Mouse (Mus musculus) spleen, postnatal 4 days (tissue): Measurements from ENCODE around the gene Mlf2.
"Not testable (repeated sequence)": the region's sequence is repeated elsewhere in the genome, so short reads cannot be mapped to it uniquely, and the experiment has no call there.

ENCODE experiments used
- DNase-seq, 2 experiments: peaks; one replicate each; pipeline ENCODE4 v3.0.0; 2022; ENCODE audit warnings: low spot score in 2 of 2

Gene Mlf2

DNA sequence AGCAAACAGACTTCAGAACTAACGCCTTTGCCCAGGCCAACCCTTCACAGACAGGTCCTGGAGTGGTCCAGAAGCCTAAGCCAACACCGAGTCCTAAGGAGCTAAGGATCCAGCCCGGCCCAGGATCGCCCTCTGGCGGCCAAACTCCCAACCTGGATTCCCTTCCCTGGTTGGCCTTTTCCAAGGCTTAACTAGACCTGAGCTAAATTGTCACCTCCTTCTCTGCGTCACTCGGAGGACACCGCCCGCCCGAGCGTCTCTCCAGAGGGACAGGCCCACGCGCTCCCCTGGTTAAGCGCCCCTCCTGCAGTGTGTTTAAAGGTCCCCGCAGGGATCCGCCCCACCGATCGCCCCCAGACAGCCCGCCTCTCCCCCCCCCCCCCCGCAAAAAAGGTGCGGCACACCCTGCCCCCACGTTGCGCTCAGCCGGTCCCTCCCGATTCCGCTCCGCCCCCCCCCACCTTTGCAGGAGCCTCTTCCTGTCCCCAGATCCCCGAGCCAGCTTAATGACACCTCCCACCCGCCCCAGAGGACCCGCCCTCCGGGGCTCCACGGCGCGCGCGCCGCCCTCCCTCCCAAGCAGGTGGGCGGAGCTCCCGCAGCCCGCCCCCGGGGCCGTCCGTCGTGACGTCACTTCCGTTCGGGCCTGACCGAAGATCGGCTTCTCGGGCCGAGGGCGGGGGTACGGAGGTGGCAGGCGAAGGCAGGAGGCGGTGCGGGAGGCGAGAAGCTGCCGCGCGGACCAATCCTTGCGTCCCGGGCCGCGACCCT, at the start of gene Mlf2:
Mlf2 (plus strand) TSS at position 633 of the 771 bp plus-strand sequence.
- peak; percentile 99 to 100 for DNase-seq

GRCm38 (mm10) chr6:124881821-124882220, 49.4 kb upstream of the Mlf2 start:
- DNase-seq, result no peak

DNA sequence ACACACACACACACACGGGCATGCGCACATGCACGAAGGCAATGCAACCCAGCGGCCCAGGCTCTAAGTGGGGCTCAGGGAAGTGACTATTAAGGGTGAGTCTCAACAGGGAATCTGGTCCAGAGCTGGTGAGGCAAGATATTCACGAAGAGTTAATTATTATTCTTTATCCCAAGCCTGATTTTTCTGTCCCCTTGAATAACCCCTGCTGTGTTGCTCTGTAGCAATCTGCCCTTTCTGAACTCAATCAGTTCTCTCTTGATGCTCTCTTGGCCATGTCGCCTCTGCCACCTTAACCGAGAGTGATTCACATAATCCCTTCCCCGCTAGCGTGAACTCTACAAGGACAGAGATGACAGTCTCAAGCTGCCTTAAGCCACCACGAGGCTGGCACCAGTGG, 47.8 kb upstream of the Mlf2 start:
- DNase-seq, result no peak

- DNase-seq, result no peak
Observed at GRCm38 (mm10) chr6:124884714-124885500, 46.3 kb upstream of the Mlf2 start.

- DNase-seq, result no peak
Observed at GRCm38 (mm10) chr6:124885956-124886381, 45.2 kb upstream of the Mlf2 start.

- no peak for DNase-seq
Observed at GRCm38 (mm10) chr6:124887986-124888385, 43.2 kb upstream of the Mlf2 start, which contains the start of gene Cd4. TSS of gene Cd4 (minus strand) at chr6:124888221.

- no peak for DNase-seq
Observed at GRCm38 (mm10) chr6:124888555-124889125, 42.5 kb upstream of the Mlf2 start.

- no peak for DNase-seq
Observed at GRCm38 (mm10) chr6:124890997-124891396, 40.2 kb upstream of the Mlf2 start.

GRCm38 (mm10) chr6:124894113-124894512, 37.1 kb upstream of the Mlf2 start:
- not testable (repeated sequence) for DNase-seq

DNA sequence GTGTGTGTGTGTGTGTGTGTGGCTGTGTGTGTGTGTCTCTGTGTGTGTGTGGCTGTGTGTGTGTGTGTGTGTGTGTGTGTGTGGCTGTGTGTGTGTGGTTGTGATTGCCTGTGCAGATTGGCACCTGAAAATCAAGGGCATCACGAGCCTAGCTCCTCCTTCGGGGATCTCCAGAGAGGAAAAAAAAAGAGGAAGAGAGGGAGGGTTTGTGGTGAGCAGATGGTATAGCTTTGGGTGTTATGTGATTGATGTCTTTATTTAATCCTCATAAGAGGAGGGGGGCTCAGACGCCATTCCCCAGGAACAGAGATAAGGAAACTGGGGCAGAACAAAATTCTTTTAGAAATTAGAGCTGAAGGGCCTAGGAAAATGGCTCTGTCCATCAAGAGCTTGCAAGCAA, 32.8 kb upstream of the Mlf2 start:
- no peak for DNase-seq

- no peak for DNase-seq
Observed at GRCm38 (mm10) chr6:124900056-124900800, 31.0 kb upstream of the Mlf2 start.

DNA sequence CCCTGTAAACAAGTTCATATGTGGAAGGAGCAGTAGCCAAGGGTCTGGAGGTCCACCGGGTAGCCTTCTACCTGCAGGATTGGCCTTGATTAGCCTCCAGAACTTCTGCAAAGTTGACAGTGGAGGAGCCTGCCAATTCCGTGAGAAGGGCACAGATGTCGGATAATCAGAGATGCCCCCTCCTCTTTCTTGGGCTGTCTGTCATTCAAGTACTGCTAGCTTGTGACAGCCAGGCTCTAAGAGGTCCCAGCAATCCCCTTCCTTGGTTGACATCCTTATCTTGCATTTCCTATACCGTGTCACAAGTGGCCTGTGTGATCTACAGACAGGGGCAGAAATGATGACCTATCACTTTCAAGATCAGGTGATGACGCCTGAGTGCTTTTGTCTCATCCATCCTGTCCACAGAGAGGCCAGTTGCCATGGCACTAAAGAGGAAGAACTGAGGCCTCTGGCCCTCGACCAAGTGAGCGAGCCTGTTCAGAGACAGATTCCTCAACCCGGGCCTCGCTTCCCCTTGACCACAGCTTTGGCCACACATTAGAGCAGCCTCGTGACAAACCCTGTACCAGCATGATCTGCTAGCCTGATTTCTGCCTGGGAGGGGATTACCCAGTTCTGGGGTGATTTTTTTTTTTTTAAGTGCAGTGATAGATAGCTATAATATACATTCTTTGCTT, 30.2 kb upstream of the Mlf2 start:
- DNase-seq, result no peak

- no peak for DNase-seq
Observed at GRCm38 (mm10) chr6:124901851-124902250, 29.3 kb upstream of the Mlf2 start.

GRCm38 (mm10) chr6:124903580-124904151, 27.5 kb upstream of the Mlf2 start:
- DNase-seq, result peak; percentile 93 to 98

- DNase-seq, result peak; percentile 47 to 71
Observed at GRCm38 (mm10) chr6:124904161-124904981, 26.8 kb upstream of the Mlf2 start.

- no peak for DNase-seq
Observed at GRCm38 (mm10) chr6:124904991-124905860, 26.0 kb upstream of the Mlf2 start.

GRCm38 (mm10) chr6:124907767-124908166, 23.4 kb upstream of the Mlf2 start:
- DNase-seq, result no peak

GRCm38 (mm10) chr6:124910032-124910431, 21.2 kb upstream of the Mlf2 start:
- DNase-seq, result no peak
